Mouse (Mus musculus) megakaryocyte, embryonic 14.5 days (primary cell): ENCODE measurements around the gene Vtn.

ENCODE experiments used
- FLI1 ChIP-seq: IDR thresholded peaks from 2 replicates; pipeline ENCODE4 v1.6.1; 2012; ENCODE audit warnings: low read length, inconsistent platforms, mixed read lengths
- GATA1 ChIP-seq: IDR thresholded peaks from 3 replicates; pipeline ENCODE4 v1.6.1; 2012; ENCODE audit warnings: mixed read lengths, low read length, inconsistent platforms, borderline replicate concordance

DNA sequence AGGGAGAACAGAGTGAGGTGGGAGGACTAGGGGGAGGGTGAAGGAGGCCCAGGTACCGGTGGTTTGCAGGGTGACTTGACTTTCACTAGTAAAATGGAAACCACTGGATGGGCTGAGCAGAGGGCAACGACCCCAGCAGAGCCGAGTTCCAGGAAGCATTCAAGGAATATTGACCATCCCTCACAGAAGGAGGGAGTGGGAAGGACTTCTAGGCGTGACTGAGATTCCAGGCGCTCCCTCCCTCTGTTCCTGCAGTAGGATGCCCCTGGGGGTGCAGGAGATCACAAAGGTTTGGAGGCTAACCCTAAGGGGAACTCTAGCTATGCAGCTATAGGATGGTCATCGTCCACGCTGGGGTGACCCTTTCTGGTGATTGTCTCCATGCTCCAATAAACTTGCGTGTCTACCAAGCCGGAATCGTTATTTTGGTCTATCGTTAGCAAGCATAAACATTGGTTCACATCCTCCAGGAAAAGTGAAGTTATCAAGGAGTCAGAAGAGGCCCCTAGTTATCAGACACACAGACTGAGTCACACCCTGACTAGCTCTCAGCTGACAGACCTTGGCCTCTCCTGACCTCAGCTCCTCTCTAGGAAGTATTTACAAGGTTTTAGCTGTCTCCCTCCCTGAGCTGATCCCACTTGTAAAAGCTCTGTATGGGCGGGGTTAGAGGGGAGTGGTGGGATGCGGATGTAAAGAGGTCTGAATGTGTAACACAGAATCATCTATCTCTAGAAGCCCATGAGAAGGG lies 35.4 kb upstream of the Vtn start:
- TF ChIP-seq GATA1 (no peak), FLI1 (no peak)
